Mouse (Mus musculus) megakaryocyte, embryonic 14.5 days (primary cell): ENCODE results near the gene Erc1.

Experiments
- FLI1 ChIP-seq: IDR thresholded peaks from 2 replicates; pipeline ENCODE4 v1.6.1; 2012; ENCODE audit warnings: low read length, inconsistent platforms, mixed read lengths
- GATA1 ChIP-seq: IDR thresholded peaks from 3 replicates; pipeline ENCODE4 v1.6.1; 2012; ENCODE audit warnings: mixed read lengths, low read length, inconsistent platforms, borderline replicate concordance

- TF ChIP-seq GATA1 = no peak
- no peak for TF ChIP-seq FLI1
Observed at GRCm38 (mm10) chr6:119674201-119674810, 173.7 kb downstream of the Erc1 start.
